Mouse (Mus musculus): ENCODE measurements around the gene Cog7.

Gene Cog7

DNA sequence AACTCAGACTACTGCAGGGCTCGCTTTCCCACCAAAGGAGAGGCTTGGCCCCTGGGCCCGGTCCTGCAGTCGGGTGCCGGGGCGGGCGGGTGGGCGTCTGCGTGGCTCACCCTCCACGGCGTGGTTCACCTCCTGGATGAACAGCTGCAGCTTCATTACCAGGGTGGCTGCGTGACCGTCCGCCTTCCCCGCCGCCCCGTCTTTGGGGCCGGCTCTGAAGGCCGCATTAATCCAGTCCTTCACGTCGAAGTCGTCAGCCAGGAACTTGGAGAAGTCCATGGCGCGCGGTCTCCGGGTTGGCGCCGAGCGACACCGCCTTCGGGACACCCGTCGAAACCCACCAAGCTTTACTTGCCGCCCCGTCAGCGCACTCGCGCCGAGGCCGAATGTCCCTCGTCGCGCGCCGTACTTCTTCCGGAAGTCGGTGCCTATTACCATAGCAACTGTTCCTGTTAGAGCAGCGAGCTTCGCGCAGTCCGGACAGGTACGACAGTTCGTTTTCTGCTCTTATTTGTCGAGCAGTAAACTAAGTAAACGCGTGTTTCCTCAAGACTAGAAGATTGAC, at the start of gene Cog7:
Gene Cog7, minus strand, starts transcription at position 405 of the 565 bp plus-strand sequence.
- peak; percentile 94 for DNase-seq

DNA sequence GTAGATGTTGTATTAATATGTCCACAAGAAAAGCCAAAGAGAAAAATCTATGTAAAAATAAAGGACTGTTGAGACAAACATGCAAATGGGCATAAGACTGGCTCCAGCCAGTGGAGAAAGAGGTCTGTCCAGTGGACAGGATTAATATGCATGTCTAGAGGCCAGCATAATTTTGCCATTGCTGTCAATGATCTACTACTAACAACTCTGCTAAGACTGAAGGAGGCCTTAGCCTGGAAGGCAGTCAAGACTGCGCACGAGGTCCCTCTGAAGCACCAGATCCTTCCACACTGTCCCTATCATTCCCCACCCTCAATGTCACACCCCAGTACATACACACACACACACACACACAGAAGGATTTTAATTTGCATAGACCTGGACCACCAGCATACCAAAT, 40.6 kb upstream of the Cog7 start:
- no peak for DNase-seq

DNA sequence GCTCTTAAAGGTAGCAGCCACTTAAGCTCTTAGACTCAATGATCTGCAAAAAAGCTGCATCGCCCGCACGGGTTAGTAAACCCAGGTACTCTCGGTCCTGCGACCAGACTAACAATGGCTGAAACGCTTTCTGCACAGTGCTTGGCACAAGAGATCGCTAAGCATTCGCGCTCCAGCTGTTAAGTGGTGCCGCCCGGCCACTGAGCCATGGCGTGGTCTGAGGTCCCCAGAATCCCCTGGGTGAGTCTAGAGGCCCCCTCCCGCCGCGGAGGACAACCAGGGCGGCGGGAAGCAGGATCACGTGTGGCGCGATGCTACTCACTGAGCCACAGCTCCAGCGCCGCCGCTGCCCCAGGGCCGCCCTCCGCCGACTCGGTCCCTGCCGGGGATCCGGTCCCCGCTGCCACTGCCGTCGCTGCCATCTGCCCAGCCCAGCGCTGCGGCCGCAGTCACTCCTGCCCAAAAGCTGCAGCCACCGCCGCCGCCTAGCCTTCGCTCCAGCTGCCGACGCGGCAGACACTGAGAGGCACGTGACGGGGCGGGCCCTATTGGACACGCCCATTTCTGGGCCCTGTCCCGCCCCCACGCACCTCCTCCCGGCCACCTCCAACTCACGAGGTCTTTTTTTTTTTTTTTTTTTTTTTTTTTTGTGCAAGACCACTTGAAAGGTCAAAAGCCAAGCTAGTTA, 39.3 kb upstream of the Cog7 start, which contains the start of gene Gga2:
Gene Gga2, minus strand, starts transcription at position 556 of the 688 bp plus-strand sequence.
- peak; percentile 88 for DNase-seq

DNA sequence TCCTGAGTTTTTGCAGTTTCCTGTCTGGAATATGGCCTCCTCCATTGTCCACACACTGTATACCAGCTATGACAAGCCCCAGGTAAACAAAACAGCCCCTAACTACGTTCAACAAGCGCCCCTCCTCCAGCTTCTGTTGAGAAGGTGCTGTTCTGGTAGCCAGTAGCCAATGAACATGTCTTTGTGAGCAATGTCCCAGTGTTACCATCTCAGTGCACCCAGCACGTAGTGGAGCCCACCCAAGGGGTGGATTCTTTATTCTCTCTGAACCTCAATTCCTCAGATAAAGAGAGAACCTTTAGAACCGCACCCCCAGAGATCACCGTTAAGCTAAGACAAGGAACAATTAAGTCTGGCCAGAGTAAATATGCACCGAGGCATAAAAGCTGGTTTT, 38.8 kb upstream of the Cog7 start:
- no peak for DNase-seq

DNA sequence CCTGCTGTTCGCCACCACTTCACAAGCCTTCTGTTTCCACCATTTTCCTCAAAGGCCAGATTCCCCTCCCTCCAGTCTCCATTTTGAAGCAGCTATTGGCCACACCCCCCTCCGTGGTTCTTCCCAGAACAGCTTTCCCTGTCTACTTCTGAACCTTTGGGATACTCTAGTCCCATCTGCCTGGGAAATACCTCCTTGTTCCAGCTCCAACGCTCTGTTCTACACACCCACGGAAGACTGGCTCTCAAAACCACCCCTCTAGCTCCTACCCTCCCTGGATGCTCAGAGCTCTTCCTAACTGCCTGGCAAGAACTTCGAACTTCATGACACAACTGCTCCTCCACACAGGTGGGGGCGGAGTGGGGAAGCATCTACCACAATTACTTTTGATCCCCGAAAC, 37.5 kb upstream of the Cog7 start:
- no peak for DNase-seq

DNA sequence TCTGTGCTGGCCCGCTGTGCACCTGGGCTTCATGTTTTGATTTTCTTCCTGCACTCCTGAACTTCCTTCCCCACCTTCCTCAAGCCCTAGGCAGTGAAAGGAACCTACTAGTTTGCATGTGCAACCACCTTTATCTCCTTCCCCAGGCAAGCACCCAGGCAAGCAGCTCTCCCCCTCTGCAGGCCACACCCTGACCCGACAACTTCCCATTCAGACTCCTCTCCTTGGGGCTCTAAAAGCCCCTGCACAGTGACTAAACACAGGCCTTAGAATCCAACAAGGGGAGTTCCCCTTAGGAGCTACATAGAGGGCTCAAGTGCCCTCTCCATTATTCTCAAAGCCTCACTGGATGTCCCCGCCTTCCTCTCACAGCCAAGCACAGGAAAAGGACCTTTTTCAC, 36.7 kb upstream of the Cog7 start:
- DNase-seq = peak; percentile 6

DNA sequence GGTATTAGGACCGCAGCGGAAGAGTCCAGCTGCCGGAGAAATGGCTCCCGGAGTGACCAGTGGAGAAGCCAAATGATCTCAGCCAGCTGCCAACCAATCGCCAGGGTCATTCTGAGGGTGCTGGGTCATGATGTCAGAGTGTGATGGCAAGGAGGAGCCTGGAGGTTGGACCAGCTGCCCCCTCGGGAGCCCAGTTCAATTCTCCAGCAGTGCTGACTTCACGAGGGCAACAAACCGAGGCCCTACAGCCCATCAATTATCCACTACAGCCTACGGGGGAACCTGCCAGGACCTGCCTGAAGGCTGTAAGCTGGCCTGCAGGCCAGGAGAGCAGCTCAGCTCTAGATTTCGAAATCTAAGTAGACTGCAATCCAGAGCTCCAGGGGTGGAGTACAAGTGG, 34.2 kb upstream of the Cog7 start:
- no peak for DNase-seq

DNA sequence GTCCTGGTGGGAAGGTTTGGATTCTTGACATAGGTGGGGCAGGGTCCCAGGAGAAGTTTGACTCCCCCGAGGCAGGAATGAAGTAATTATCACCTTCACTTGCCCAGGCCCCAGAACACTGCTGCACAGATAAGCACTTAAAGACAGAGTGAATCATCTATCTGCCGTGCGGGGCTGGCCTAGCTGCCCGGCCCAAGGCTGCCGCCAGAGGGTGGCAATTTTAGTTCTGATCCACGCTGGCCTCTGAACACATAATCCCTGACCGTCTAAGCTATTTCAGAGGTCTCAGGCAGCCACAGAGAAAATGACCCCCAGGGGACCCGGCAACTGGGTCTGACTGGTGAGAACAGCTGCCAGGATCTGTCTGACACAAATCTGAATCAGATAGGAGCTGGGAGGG, 33.6 kb upstream of the Cog7 start:
- no peak for DNase-seq

DNA sequence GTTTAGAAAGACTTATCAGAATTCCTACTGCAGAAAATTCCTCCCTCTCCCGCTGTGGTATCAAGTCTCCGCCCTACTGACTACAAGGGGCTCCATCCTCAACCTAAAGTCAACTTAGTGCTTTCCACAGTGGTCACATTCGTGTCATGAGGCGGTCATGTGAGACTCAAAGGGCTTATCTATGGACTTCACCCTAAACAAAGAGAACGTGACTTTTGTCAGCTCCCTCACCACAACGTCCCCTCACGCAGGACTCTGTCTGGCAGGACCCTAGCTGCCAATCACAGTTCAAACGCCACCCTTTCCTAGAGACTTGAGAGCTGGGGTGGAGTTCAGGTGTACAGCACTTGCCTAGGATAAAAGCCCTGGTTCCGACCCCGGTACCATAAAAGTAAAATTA, 31.4 kb upstream of the Cog7 start:
- DNase-seq = no peak

DNA sequence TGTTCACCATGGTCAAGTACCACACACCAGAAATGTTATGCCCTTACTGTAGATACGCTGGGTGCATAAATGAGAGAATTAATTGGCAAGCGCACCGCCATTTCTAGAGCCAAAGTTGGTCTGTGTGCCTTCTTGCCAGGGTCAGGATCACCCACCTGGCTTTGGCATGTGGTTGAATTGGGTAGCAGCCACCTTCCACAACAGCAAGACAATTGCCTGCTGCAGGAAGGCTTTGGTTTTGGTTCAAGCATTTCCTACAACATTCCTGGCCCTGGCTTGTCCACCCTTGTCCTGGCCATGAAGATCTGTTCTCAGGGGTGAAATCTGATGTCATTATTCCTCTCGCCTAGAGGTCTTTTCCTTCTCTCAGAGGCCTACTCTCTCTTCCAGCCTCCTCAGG, 30.9 kb upstream of the Cog7 start:
- DNase-seq = no peak

DNA sequence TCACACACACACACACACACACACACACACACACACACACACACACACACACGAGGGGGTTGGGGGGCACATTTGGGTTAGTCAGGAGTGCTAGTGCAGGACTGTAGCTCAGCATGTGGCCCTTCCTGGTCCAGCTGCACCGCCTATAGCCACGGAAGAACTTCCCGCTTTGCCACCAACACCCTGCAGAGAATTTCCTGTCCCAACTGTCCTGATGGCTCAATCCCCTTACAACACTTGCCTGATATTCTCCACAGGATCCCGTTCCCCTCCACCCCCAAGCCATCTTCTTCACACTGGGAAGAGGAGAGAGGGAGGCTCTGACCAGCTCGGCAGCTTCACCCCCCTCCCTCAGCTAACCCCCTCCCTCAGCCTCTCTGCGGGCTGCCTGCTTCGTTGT, 18.9 kb upstream of the Cog7 start:
- no peak for DNase-seq

DNA sequence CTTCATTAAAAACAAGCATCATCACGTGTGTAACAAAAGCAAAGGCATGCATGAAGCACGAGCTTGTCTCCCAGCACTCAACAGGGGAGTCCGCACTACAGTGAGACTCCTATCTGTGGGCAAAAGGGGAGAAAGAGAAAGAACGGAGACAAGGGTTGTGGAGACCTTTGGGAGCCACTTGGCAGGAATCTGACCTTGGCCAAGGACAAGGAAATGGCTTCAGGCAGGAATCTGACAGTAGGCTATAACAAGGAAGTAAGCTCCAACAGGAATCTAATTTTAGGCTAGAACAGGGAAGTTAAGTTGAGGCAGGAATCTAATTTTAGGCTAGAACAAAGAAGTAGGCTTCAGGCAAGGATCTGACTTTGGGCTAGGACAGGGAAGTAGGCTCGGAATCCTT, 14.4 kb upstream of the Cog7 start:
- DNase-seq = no peak

DNA sequence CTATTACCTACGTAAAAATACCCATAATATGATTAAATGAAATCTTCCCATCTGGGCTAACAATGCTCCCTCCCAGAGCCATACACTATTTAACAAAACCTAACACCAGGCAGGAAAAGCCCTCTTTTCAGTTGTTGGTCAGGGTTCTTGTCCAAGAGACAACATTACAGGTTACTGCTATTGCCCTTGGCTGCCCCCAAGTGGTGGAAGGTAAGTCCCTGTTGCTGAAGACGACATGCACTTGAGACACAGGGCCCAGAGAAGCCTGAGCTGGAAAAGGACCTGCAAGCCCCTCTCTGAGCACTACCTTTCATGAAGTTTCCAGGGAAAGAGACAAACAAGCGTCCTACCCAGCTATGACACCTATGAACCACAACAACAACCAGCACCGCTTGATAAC, 6.5 kb downstream of the Cog7 start:
- peak; percentile 57 for DNase-seq

DNA sequence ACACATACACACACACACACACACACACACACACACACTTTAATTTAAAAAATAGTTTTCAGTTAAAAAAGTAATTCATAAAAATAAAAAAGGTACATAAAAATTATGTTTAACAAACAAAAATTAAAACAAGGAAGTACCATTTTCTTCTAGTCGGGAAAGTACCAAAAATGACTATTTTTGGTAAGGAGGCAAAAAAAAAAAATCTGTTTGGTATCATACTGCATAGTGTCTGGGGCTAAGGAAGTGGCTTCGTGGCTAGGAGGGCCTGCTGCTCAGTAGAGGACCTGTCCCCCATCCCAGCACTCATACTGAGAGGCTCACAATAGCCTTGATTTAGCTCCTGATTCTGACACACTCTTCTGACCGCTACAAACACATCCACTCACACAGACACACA, 9.8 kb downstream of the Cog7 start:
- DNase-seq = no peak

DNA sequence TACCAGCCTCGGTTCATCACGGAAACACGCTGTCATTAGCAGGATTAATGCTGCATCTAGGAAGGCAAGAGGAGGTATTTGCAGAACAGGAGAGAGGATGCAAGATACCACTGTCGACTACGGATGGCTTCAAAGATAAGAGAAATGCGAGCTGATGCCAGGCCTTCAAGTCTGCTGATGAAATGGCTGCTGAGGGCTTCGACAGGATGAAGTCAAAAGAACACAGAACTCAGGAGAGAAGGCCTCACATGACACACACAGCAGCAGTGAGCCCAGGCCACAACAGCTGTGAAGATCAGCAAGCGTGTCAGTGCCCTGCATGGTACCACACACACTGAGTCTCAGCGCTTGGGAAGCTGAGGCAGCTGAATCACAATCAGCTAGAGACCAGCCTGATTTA, 11.3 kb downstream of the Cog7 start:
- no peak for DNase-seq

DNA sequence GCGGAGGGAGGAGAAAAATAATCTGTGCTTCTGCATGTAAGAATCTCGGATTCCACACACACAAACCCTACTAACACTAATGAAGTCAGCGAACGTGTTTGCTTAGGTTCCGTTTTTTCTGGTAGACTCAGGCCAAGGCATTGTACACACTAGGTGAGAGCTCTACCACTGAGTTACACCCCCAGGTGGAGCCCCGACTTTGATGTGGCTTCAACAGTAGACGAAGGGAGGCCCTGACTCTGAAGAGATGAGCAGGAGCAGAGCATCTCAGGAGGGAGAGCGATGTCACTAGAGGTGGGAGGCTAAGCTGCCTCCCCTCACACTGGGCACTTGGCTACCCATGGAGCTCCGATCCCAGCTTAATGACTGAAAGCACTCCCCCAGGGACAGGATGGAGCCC, 12.7 kb downstream of the Cog7 start:
- peak; percentile 41 for DNase-seq

DNA sequence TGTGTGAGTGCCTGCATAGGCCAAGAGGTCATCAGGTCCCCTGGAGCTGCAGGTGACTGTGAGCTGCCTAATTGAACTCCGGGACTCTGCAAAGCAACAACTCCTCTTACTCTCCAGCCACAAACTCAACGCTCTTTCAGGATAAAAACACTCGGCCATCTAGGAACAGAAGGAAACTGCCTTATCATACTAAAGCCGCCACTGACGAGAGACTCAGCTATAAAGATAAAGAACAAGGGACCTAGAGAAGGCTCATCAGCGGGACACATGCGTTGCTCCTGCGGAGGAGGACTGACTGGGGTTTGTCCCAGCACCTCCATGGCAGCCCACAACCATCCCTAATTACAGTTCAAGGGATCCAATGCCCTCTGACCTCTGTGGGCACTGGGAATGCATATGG, 13.3 kb downstream of the Cog7 start:
- DNase-seq = no peak

DNA sequence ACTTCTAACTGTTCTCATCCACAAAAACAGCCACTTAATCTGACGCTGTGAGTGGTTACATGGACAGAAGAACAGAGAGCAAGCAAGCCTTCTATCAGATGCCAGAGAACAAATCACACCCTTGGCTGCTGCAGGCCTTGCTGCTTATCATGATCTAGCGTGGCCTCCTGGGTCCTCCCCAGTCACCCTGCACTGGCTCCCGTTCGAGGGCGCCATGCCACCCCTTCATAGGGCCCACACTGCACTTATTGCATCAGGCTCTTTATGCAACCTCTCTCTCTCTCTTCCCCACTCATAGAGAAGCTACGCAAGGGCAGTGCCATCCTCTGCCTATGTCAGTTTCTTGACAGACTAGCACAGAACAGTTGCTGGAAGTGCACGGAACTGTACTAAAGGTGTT, 15.3 kb downstream of the Cog7 start:
- DNase-seq = no peak

DNA sequence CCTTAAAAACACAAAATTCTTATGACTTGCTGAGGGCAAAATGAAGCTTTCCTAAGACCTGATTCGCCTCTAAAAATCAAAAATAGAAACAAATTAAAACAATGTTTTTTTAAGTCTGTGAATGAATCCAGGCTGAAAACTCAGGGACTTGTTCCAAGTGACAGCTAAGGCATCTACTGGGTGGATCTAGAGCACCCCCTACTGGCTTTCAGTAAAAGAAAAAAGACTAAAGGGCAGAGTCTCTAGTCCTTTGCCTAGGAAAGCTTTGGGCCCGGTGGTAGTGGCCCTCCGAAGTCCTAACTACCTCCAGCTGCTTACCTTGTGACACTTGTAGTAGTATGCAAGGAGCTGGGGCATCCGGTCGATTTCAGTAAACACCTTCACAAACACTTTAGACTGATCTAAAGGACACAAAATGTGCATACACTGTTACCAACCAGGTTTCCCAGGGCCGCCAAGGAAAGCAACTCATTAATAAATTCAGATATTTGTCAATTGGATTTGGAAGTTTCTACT, 17.6 kb downstream of the Cog7 start:
- peak; percentile 29 for DNase-seq

DNA sequence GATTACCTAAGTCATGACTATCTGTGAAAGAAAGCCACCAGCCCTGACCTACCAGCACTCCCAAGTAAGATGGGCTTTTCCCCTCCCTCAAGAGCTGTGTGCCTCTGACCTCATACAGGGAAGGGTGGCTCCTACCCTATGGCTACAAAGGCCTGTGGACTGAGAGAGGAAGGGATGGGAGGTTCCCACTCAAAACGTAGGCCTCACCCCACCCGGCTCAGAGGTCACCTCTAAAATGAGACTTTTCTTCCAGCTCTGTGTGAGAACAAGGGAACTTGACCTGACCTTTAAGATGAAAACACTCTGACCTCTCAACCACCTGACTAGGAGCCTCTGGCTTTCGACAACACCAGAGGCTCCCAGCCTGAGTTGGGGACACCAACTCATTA, 18.9 kb downstream of the Cog7 start:
- DNase-seq = no peak

DNA sequence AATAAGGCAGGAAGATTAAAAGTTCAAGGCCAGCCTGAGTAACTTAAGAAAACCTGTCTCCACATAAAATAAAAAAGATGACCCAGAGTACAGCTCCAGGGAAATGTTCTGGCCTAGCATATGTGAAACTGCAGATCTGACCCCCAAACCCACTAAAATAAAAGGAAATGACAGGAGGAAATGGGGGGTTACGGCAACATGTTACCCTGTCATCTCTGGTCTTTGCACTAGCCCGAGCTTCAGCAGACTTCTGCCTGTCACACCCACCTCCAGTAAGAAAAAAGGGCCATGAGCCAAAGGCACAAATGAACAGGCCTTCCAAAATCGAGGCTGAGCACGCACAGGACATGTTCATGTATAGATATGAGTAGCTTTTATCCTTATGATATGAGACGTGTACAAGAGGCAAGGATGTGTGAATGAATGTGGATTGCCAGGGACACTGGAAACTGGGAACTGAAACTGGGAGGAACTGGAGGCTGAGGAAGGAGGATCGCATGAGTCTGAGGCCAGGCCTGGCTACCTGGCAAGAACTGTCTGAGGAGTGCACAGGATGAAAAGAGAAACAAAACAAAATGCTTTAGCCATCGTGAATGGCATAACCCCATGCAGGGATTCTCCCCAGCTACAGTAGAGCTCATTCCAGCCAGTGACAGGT, 19.5 kb downstream of the Cog7 start:
- no peak for DNase-seq

DNA sequence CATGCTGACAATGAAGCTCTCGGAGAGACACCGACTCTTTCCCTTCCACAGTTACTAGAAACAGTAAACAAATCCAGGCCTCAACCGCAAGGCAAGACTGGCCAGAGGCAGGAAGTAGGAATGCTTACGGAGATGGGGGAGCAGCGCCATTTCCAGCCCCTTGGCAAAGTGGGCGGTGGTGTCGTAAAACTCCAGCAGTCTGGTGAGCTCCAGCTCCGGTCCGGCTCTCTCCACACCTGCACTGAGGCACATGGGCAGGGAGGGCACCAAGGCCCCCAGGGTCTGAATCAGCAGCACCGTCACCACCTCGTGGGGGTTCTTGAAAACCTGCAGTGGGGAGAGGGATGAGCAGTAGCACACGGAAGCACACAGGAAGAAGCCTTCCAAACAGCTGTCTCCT, 25.7 kb downstream of the Cog7 start:
- no peak for DNase-seq

DNA sequence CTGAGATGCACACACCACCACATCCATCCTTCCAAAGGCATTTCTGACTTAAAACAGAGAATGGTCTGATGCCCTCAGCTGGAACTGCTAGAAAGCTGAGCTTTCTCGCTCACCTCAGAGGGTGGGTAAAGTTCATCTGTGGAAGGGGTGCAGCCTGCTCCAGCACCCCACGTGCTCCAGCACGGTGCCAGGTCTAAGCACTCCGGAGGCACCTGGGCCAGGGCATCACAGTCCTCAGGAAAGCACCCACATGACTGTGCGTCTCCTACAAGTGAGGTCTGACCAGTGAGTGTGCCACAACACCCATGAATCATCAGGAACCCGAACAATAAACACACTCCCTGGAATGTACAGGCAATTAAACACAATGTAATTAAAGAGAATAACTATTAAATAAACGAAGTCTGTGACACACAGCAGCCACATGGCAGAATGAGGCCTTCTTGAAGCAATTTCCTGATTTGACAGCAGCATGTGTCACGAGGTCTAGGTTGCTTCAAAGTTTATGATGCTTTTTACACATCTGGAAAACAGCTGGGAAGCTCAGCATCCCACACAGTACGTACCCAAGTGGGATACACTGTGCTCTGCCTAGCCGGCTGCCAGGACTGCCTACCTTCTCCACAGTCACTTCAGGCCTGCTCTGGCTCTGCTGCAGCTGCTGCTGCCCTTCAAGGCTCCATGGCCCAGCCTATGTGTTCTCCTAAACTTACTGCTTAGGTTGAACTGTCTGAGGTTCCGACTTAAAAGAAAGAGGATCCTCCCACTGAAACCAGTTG, 26.4 kb downstream of the Cog7 start:
- DNase-seq = no peak

DNA sequence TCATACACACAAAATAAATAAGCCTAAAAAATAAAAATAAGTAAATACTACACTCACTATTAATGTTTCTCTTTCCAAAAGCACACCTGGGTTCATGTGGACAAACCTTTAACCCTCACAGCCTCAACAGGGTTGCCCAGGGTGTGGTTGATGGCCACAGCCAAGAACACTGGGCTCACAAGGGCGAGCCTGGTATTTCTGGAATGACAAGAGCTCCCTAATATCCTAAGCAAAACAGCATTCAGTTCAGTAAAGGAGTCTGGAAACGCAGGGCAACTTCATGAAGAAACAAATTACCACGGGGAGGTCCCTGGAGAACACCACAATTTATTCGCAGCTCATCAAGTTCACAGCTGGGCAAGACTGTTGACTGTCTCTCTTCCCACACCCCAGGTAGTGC, 34.0 kb downstream of the Cog7 start:
- DNase-seq = no peak
